Mouse (Mus musculus) hindbrain, embryonic 15.5 days (tissue): ENCODE measurements at regions not wholly inside any gene's neighbourhood (a gene's known extent, or its start where the extent isn't known, plus 50 kb on each side); places are given as distances from the start of the nearest gene placed in this dataset.
A peak's percentile ranks its signal among the peaks of the same experiment; 100 is the strongest.

Experiments
- ATAC-seq: fragments of 200-750 bp; cut with Nextera tagmentation; 2 replicates; pipeline ENCODE4 v1.8.0; 2017; ENCODE audit warnings: low read depth, moderate number of reproducible peaks, moderate TSS enrichment; ENCODE audit not compliant: low FRiP score
- H3K27ac ChIP-seq: fragments of 300-500 bp; sonication (generic); replicated peaks from 2 replicates; pipeline ENCODE4 v1.5.1; 2015; ENCODE audit warnings: mild to moderate bottlenecking, inconsistent platforms
- H3K27me3 ChIP-seq: fragments of 300-500 bp; sonication (generic); 2 replicates; pipeline ENCODE4 v1.6.1; 2015; ENCODE audit warnings: control low read depth, inconsistent platforms
- H3K36me3 ChIP-seq: fragments of 300-500 bp; sonication (generic); 2 replicates; pipeline ENCODE4 v1.6.1; 2015; ENCODE audit warnings: control low read depth, inconsistent platforms
- H3K4me1 ChIP-seq: fragments of 300-500 bp; sonication (generic); replicated peaks from 2 replicates; pipeline ENCODE4 v1.6.1; 2015; ENCODE audit warnings: control low read depth, inconsistent platforms
- H3K4me2 ChIP-seq: fragments of 300-500 bp; sonication (generic); 2 replicates; pipeline ENCODE4 v1.6.1; 2015; ENCODE audit warnings: moderate library complexity, mild to moderate bottlenecking, inconsistent platforms
- H3K4me3 ChIP-seq: fragments of 300-500 bp; sonication (generic); 2 replicates; pipeline ENCODE4 v1.5.1; 2015; ENCODE audit warnings: mild to moderate bottlenecking, inconsistent platforms
- H3K9ac ChIP-seq: fragments of 300-500 bp; sonication (generic); 2 replicates; pipeline ENCODE4 v1.6.1; 2015; ENCODE audit warnings: inconsistent platforms
- H3K9me3 ChIP-seq: fragments of 300-500 bp; sonication (generic); 2 replicates; pipeline ENCODE4 v1.6.1; 2016; ENCODE audit warnings: control low read depth, inconsistent platforms
- WGBS: fragments of 180-500 bp; shearing (Covaris S2); methylation state at CpG from one replicate; pipeline ENCODE4 v1.1.7; 2015; 5-methylcytosine and 5-hydroxymethylcytosine counted together

- H3K9ac ChIP-seq, result no peak overlapping the region
Observed at GRCm38 (mm10) chr9:120657786-120658185, 86.5 kb downstream of the Rpl14 start.

GRCm38 (mm10) chr9:120658576-120658975 is 87.3 kb downstream of the Rpl14 start:
- no peak for ATAC-seq
- Histone ChIP-seq H3K36me3 (no peaks in the 10 kb centered on the region), H3K4me3 (no peak overlapping the region), H3K4me2 (no peak overlapping the region), H3K27ac (no peak overlapping the region), H3K9ac (no peak overlapping the region), H3K27me3 (no peaks in the 10 kb centered on the region), H3K9me3 (no peaks in the 10 kb centered on the region), H3K4me1 (peaks cover 7% of the 10 kb centered on the region)
- 77% methylated on average over 2 of the region's 2 CpGs for WGBS

More at GRCm38 (mm10) chr9:120657786-120658185, 86.5 kb downstream of the Rpl14 start:
- H3K9me3 ChIP-seq, result no peaks in the 10 kb centered on the region
- no peak overlapping the region for H3K4me2 ChIP-seq
- ATAC-seq, result no peak
- H3K36me3 ChIP-seq, result no peaks in the 10 kb centered on the region
- H3K4me3 ChIP-seq, result no peak overlapping the region
- H3K4me1 ChIP-seq, result peaks cover 15% of the 10 kb centered on the region
- no peak overlapping the region for H3K27ac ChIP-seq
- H3K27me3 ChIP-seq, result no peaks in the 10 kb centered on the region

GRCm38 (mm10) chr9:120661226-120661625 is 90.0 kb downstream of the Rpl14 start:
- H3K36me3 ChIP-seq, result no peaks in the 10 kb centered on the region
- no peaks in the 10 kb centered on the region for H3K9me3 ChIP-seq
- H3K4me3 ChIP-seq, result no peak overlapping the region
- no peak overlapping the region for H3K4me2 ChIP-seq
- no peak for ATAC-seq
- H3K9ac ChIP-seq, result no peak overlapping the region
- 73% methylated on average over 5 of the region's 5 CpGs for WGBS
- H3K27ac ChIP-seq, result no peak overlapping the region
- H3K4me1 ChIP-seq, result no peaks in the 10 kb centered on the region
- no peaks in the 10 kb centered on the region for H3K27me3 ChIP-seq

GRCm38 (mm10) chr9:120661641-120662227 is 90.5 kb downstream of the Rpl14 start:
- Histone ChIP-seq H3K9ac (no peak overlapping the region), H3K4me1 (no peaks in the 10 kb centered on the region), H3K36me3 (no peaks in the 10 kb centered on the region), H3K9me3 (no peaks in the 10 kb centered on the region), H3K27ac (no peak overlapping the region), H3K27me3 (no peaks in the 10 kb centered on the region), H3K4me3 (no peak overlapping the region), H3K4me2 (no peak overlapping the region)
- 93% methylated on average over 7 of the region's 7 CpGs for WGBS
- no peak for ATAC-seq

- Histone ChIP-seq H3K9me3 (no peaks in the 10 kb centered on the region), H3K36me3 (no peaks in the 10 kb centered on the region), H3K4me2 (no peak overlapping the region), H3K4me3 (no peak overlapping the region), H3K27ac (no peak overlapping the region), H3K4me1 (no peaks in the 10 kb centered on the region), H3K9ac (no peak overlapping the region), H3K27me3 (no peaks in the 10 kb centered on the region)
- 61% methylated on average over 6 of the region's 6 CpGs for WGBS
- no peak for ATAC-seq
Observed at GRCm38 (mm10) chr9:120663181-120663580, 91.9 kb downstream of the Rpl14 start.

- ATAC-seq, result no peak
Observed at GRCm38 (mm10) chr9:120664086-120664485, 92.8 kb downstream of the Rpl14 start.

GRCm38 (mm10) chr9:120672452-120672851 is 101.2 kb downstream of the Rpl14 start:
- no peaks in the 10 kb centered on the region for H3K9me3 ChIP-seq
- 0 out of 2 replicates have a peak, but pooled peaks cover 4% of the 10 kb centered on the region for H3K27me3 ChIP-seq
- ATAC-seq, result peak; percentile 81
- no peaks in the 10 kb centered on the region for H3K36me3 ChIP-seq
- 17% methylated on average over 6 of the region's 6 CpGs for WGBS
- no peak overlapping the region for H3K4me3 ChIP-seq
- H3K4me1 ChIP-seq, result peaks cover 32% of the 10 kb centered on the region
- peak overlapping the region; percentile 29 for H3K4me2 ChIP-seq
- peak overlapping the region; percentile 30; the same call in 1 of the 2 replicates for H3K27ac ChIP-seq
- H3K9ac ChIP-seq, result no peak overlapping the region

More at GRCm38 (mm10) chr9:120664086-120664485, 92.8 kb downstream of the Rpl14 start:
- Histone ChIP-seq H3K4me3 (no peak overlapping the region), H3K36me3 (no peaks in the 10 kb centered on the region), H3K4me1 (no peaks in the 10 kb centered on the region), H3K9me3 (no peaks in the 10 kb centered on the region), H3K27me3 (no peaks in the 10 kb centered on the region), H3K9ac (no peak overlapping the region), H3K4me2 (no peak overlapping the region), H3K27ac (no peak overlapping the region)
- 96% methylated on average over 10 of the region's 10 CpGs for WGBS

- Histone ChIP-seq H3K4me1 (peaks cover 32% of the 10 kb centered on the region), H3K9me3 (no peaks in the 10 kb centered on the region), H3K36me3 (no peaks in the 10 kb centered on the region), H3K27ac (no peak overlapping the region), H3K4me2 (peak overlapping the region; percentile 63), H3K27me3 (peaks cover 6% of the 10 kb centered on the region; the same call in 1 of the 2 replicates), H3K4me3 (no peak overlapping the region), H3K9ac (no peak overlapping the region)
- no peak for ATAC-seq
- WGBS, result 6% methylated on average over 11 of the region's 11 CpGs
Observed at GRCm38 (mm10) chr9:120674855-120675254, 103.6 kb downstream of the Rpl14 start.

GRCm38 (mm10) chr9:120675371-120676150 is 104.3 kb downstream of the Rpl14 start:
- WGBS, result 2% methylated on average over 18 of the region's 18 CpGs
- Histone ChIP-seq H3K36me3 (no peaks in the 10 kb centered on the region), H3K4me1 (peaks cover 32% of the 10 kb centered on the region), H3K9ac (peak overlapping the region; percentile 30; the same call in 1 of the 2 replicates), H3K27ac (0 out of 2 replicates have a peak overlapping the region, but pooled peaks have one; percentile 51), H3K9me3 (no peaks in the 10 kb centered on the region), H3K4me3 (peak overlapping the region; percentile 29), H3K4me2 (peak overlapping the region; percentile 63), H3K27me3 (peaks cover 6% of the 10 kb centered on the region; the same call in 1 of the 2 replicates)
- no peak for ATAC-seq

GRCm38 (mm10) chr9:120676301-120676700 is 105.1 kb downstream of the Rpl14 start:
- Histone ChIP-seq H3K4me2 (no peak overlapping the region), H3K36me3 (no peaks in the 10 kb centered on the region), H3K9me3 (no peaks in the 10 kb centered on the region), H3K4me3 (no peak overlapping the region), H3K27me3 (peaks cover 6% of the 10 kb centered on the region; the same call in 1 of the 2 replicates), H3K4me1 (peaks cover 32% of the 10 kb centered on the region), H3K27ac (no peak overlapping the region), H3K9ac (no peak overlapping the region)
- no peak for ATAC-seq
- WGBS, result 18% methylated on average over 9 of the region's 9 CpGs

GRCm38 (mm10) chr9:120676771-120677170 is 105.5 kb downstream of the Rpl14 start:
- Histone ChIP-seq H3K27me3 (peaks cover 6% of the 10 kb centered on the region; the same call in 1 of the 2 replicates), H3K4me1 (peaks cover 32% of the 10 kb centered on the region)

GRCm38 (mm10) chr9:120677216-120677615 is 106.0 kb downstream of the Rpl14 start:
- peaks cover 31% of the 10 kb centered on the region for H3K4me1 ChIP-seq
- no peak overlapping the region for H3K9ac ChIP-seq
- 54% methylated on average over 5 of the region's 5 CpGs for WGBS
- H3K4me3 ChIP-seq, result no peak overlapping the region
- H3K4me2 ChIP-seq, result no peak overlapping the region
- H3K27me3 ChIP-seq, result peaks cover 6% of the 10 kb centered on the region; the same call in 1 of the 2 replicates
- no peaks in the 10 kb centered on the region for H3K36me3 ChIP-seq
- H3K27ac ChIP-seq, result no peak overlapping the region
- no peaks in the 10 kb centered on the region for H3K9me3 ChIP-seq
- ATAC-seq, result no peak

More at GRCm38 (mm10) chr9:120676771-120677170, 105.5 kb downstream of the Rpl14 start:
- H3K9me3 ChIP-seq, result no peaks in the 10 kb centered on the region
- no peak overlapping the region for H3K4me3 ChIP-seq
- no peaks in the 10 kb centered on the region for H3K36me3 ChIP-seq
- H3K27ac ChIP-seq, result no peak overlapping the region
- no peak for ATAC-seq
- 23% methylated on average over 8 of the region's 8 CpGs for WGBS
- H3K4me2 ChIP-seq, result no peak overlapping the region
- no peak overlapping the region for H3K9ac ChIP-seq
